Mouse (Mus musculus): ENCODE data around the gene Plbd1. TPM values are rescaled to one million over a fixed set of nuclear protein-coding genes. Genes with fewer than 3 reads are reported as not detected.

Gene Plbd1
- total RNA-seq (2023) = 100 to 1,000 TPM; 628 to 643 TPM

DNA sequence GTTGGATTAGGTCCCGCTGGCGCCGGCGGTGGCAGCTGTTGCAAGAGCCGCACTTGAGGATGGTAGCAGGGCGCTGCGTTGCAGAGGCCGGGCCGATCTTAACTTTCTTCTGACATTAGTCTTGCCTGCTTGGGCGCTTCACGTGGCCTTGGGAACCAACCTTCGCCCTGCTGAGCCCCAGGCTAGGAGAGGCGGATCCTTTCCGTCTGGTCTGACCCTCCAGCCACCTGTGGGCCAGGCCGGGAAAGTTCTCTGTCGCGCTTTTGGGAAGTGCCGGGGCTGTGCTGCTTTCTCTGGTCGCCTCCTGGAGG, at the start of gene Plbd1:
TSS of gene Plbd1 (minus strand) at position 223 of the 311 bp plus-strand sequence.

Other genes starting within 250 kb of the Plbd1 start
- not detected for gene E330021D16Rik, start 246.4 kb downstream of the Plbd1 start, total RNA-seq (2023)
- gene Atf7ip, start 155.8 kb downstream of the Plbd1 start, total RNA-seq (2023) = 100 to 1,000 TPM; 190 to 208 TPM
- under 1 TPM; 0.24 to 0.40 TPM for gene Gucy2c, start 119.8 kb upstream of the Plbd1 start, total RNA-seq (2023)
- 10 to 100 TPM; 72.3 to 86.9 TPM for gene Hist4h4, start 142.5 kb upstream of the Plbd1 start, total RNA-seq (2023)
- gene H2afj, start 146.3 kb upstream of the Plbd1 start, total RNA-seq (2023) = 10 to 100 TPM; 86.4 to 87.8 TPM
- gene BC049715, start 165.7 kb upstream of the Plbd1 start, total RNA-seq (2023) = 1 to 10 TPM; 5.5 to 7.8 TPM
- 100 to 1,000 TPM in 1 of 2 experiments, 10 to 100 TPM in 1; 87.7 to 106 TPM for gene Wbp11, start 166.3 kb upstream of the Plbd1 start, total RNA-seq (2023)
- gene Smco3, start 173.5 kb upstream of the Plbd1 start, total RNA-seq (2023) = not detected
- 1 to 10 TPM; 1.5 to 1.8 TPM for gene Art4, start 195.8 kb upstream of the Plbd1 start, total RNA-seq (2023)
- gene Mgp, start 213.9 kb upstream of the Plbd1 start, total RNA-seq (2023) = not detected

Measured in neutrophil, adult 83 days (primary cell).